Mouse (Mus musculus) limb, embryonic 15.5 days (tissue): Measurements from ENCODE around the gene Ctrl. TPM values are rescaled to one million over a fixed set of nuclear protein-coding genes. Genes with fewer than 3 reads are reported as not detected.
A peak's percentile ranks its signal among the peaks of the same experiment; 100 is the strongest.

Experiments used
- ATAC-seq: fragments of 200-750 bp; cut with Nextera tagmentation; 2 replicates; pipeline ENCODE4 v1.8.0; 2017; ENCODE audit warnings: low read depth, moderate TSS enrichment; ENCODE audit not compliant: insufficient number of reproducible peaks, low FRiP score, low TSS enrichment
- H3K27ac ChIP-seq: fragments of 300-500 bp; sonication (generic); 2 replicates; pipeline ENCODE4 v1.5.1; 2015; ENCODE audit warnings: moderate library complexity, mild to moderate bottlenecking, inconsistent platforms
- H3K27me3 ChIP-seq: fragments of 300-500 bp; sonication (generic); 2 replicates; pipeline ENCODE4 v1.6.1; 2015; ENCODE audit warnings: inconsistent platforms
- H3K36me3 ChIP-seq: fragments of 300-500 bp; sonication (generic); 2 replicates; pipeline ENCODE4 v1.6.1; 2015; ENCODE audit warnings: inconsistent platforms
- H3K4me1 ChIP-seq: fragments of 300-500 bp; sonication (generic); 2 replicates; pipeline ENCODE4 v1.6.1; 2015; ENCODE audit warnings: inconsistent platforms
- H3K4me2 ChIP-seq: fragments of 300-500 bp; sonication (generic); 2 replicates; pipeline ENCODE4 v1.6.1; 2015; ENCODE audit warnings: mild to moderate bottlenecking, inconsistent platforms
- H3K4me3 ChIP-seq: fragments of 300-500 bp; sonication (generic); 2 replicates; pipeline ENCODE4 v1.5.1; 2015; ENCODE audit warnings: mild to moderate bottlenecking, inconsistent platforms
- H3K9ac ChIP-seq: fragments of 300-500 bp; sonication (generic); 2 replicates; pipeline ENCODE4 v1.6.1; 2015; ENCODE audit warnings: inconsistent platforms
- H3K9me3 ChIP-seq: fragments of 300-500 bp; sonication (generic); 2 replicates; pipeline ENCODE4 v1.6.1; 2016; ENCODE audit warnings: inconsistent platforms
- WGBS: fragments of 180-500 bp; shearing (Covaris S2); methylation state at CpG from one replicate; pipeline ENCODE4 v1.1.7; 2015; 5-methylcytosine and 5-hydroxymethylcytosine counted together
- microRNA-seq: library from miRNA; unstranded; fragments of <30 nt; microRNA quantifications from one replicate; pipeline ENCODE4, GENCODE M21; 2016
- polyA plus RNA-seq: library from polyadenylated mRNA; unstranded; fragments of >200 nt; fragmentation: Nextera tagmentation; extraction: Ambion mirVana; gene quantifications from 2 replicates; pipeline ENCODE4 v1.2.1, GENCODE M21; 2015

Gene Ctrl
- polyA plus RNA-seq, 1 experiment from 2014 or later = 0.96 TPM

- WGBS = 9% methylated on average over 11 of the region's 11 CpGs
- H3K36me3 ChIP-seq = peaks cover 70% of the 10 kb centered on the region
- peaks cover 5% of the 10 kb centered on the region for H3K4me1 ChIP-seq
- ATAC-seq = 0 out of 2 replicates have a peak, but pooled peaks have one; percentile 47
- no peaks in the 10 kb centered on the region for H3K9me3 ChIP-seq
- H3K4me2 ChIP-seq = peak within 1 kb of the TSS; percentile 34
- no peak within 1 kb of the TSS for H3K27ac ChIP-seq
- H3K27me3 ChIP-seq = no peaks in the 10 kb centered on the region
- no peak within 1 kb of the TSS for H3K9ac ChIP-seq
- H3K4me3 ChIP-seq = no peak within 1 kb of the TSS
These were observed 40.3 kb downstream of the Ctrl start, which contains the start of gene Nrn1l for GRCm38 (mm10) chr8:105893339-105893738. Nrn1l (plus strand) TSS chr8:105893567.

- Histone ChIP-seq H3K27ac (no peak overlapping the region), H3K27me3 (no peaks in the 10 kb centered on the region), H3K36me3 (peaks cover 79% of the 10 kb centered on the region), H3K4me2 (no peak overlapping the region), H3K9ac (no peak overlapping the region), H3K4me3 (no peak overlapping the region), H3K9me3 (no peaks in the 10 kb centered on the region), H3K4me1 (peaks cover 5% of the 10 kb centered on the region)
- no peak; the same call in 1 of the 2 replicates for ATAC-seq
- WGBS = 84% methylated on average over 6 of the region's 6 CpGs
These were observed 41.2 kb downstream of the Ctrl start for GRCm38 (mm10) chr8:105892432-105892831.

- 84% methylated on average over 6 of the region's 6 CpGs for WGBS
- no peak overlapping the region for H3K9ac ChIP-seq
- no peak for ATAC-seq
These were observed 42.8 kb downstream of the Ctrl start for GRCm38 (mm10) chr8:105890870-105891269.

GRCm38 (mm10) chr8:105889756-105890465 lies 43.8 kb downstream of the Ctrl start:
- H3K4me3 ChIP-seq = no peak overlapping the region
- peaks cover 96% of the 10 kb centered on the region for H3K36me3 ChIP-seq
- H3K9me3 ChIP-seq = no peaks in the 10 kb centered on the region
- WGBS = 89% methylated on average over 12 of the region's 12 CpGs
- H3K27me3 ChIP-seq = no peaks in the 10 kb centered on the region
- H3K4me2 ChIP-seq = no peak overlapping the region
- no peak overlapping the region for H3K9ac ChIP-seq
- peaks cover 5% of the 10 kb centered on the region for H3K4me1 ChIP-seq
- no peak overlapping the region for H3K27ac ChIP-seq
- no peak for ATAC-seq

More at GRCm38 (mm10) chr8:105890870-105891269, 42.8 kb downstream of the Ctrl start:
- no peak overlapping the region for H3K4me2 ChIP-seq
- H3K4me1 ChIP-seq = peaks cover 5% of the 10 kb centered on the region
- no peaks in the 10 kb centered on the region for H3K9me3 ChIP-seq
- no peak overlapping the region for H3K4me3 ChIP-seq
- H3K36me3 ChIP-seq = peaks cover 93% of the 10 kb centered on the region
- no peaks in the 10 kb centered on the region for H3K27me3 ChIP-seq
- H3K27ac ChIP-seq = no peak overlapping the region

Small RNA genes within 50 kb of the gene (microRNA-seq; reads per million reads assigned to microRNA genes)
- not detected for gene Mir7074

Other genes with a start within 250 kb of the Ctrl start
- 0.47 and 0.58 TPM in 2 replicates for gene Carmil2, start 247.6 kb downstream of the Ctrl start, polyA plus RNA-seq
- 62.6 and 63.2 TPM in 2 replicates for gene Acd, start 232.8 kb downstream of the Ctrl start, polyA plus RNA-seq
- gene Pard6a, start 232.7 kb downstream of the Ctrl start, polyA plus RNA-seq = 15.2 and 17.5 TPM in 2 replicates
- 0.12 TPM in 1 of 2 replicates, not detected in the other for gene 4933405L10Rik, start 226.2 kb downstream of the Ctrl start, polyA plus RNA-seq
- gene Enkd1, start 225.7 kb downstream of the Ctrl start, polyA plus RNA-seq = 21.7 and 23.0 TPM in 2 replicates
- gene Gfod2, start 175.2 kb downstream of the Ctrl start, polyA plus RNA-seq = 20.1 and 22.1 TPM in 2 replicates
- 11.1 and 11.7 TPM in 2 replicates for gene Ranbp10, start 106.5 kb downstream of the Ctrl start, polyA plus RNA-seq
- gene Tsnaxip1, start 106.1 kb downstream of the Ctrl start, polyA plus RNA-seq = 0.28 and 0.47 TPM in 2 replicates
- 42.3 and 44.7 TPM in 2 replicates for gene Cenpt, start 80.6 kb downstream of the Ctrl start, polyA plus RNA-seq
- 71.2 and 73.0 TPM in 2 replicates for gene Thap11, start 78.7 kb downstream of the Ctrl start, polyA plus RNA-seq
- gene Nutf2, start 73.3 kb downstream of the Ctrl start, polyA plus RNA-seq = 195 and 202 TPM in 2 replicates
- gene Edc4, start 53.0 kb downstream of the Ctrl start, polyA plus RNA-seq = 47.3 and 49.5 TPM in 2 replicates
- gene Nrn1l, start 40.3 kb downstream of the Ctrl start, polyA plus RNA-seq = 0.26 and 0.41 TPM in 2 replicates
- gene Pskh1, start 33.4 kb downstream of the Ctrl start, polyA plus RNA-seq = 36.1 and 38.6 TPM in 2 replicates
- 30.0 and 30.7 TPM in 2 replicates for gene Psmb10, start 4.6 kb upstream of the Ctrl start, polyA plus RNA-seq
- 3.1 and 3.2 TPM in 2 replicates for gene Lcat, start 9.5 kb upstream of the Ctrl start, polyA plus RNA-seq
- gene Slc12a4, start 32.2 kb upstream of the Ctrl start, polyA plus RNA-seq = 57.6 and 62.7 TPM in 2 replicates
- gene Dpep3, start 45.6 kb upstream of the Ctrl start, polyA plus RNA-seq = not detected in 2 replicates
- gene Dus2, start 57.5 kb upstream of the Ctrl start, polyA plus RNA-seq = 22.3 and 25.2 TPM in 2 replicates
- not detected in 2 replicates for gene Dpep2nb, start 72.1 kb upstream of the Ctrl start, polyA plus RNA-seq
- gene Ddx28, start 78.0 kb upstream of the Ctrl start, polyA plus RNA-seq = 18.4 and 19.0 TPM in 2 replicates
- gene Nfatc3, start 125.0 kb upstream of the Ctrl start, polyA plus RNA-seq = 5.7 and 6.9 TPM in 2 replicates
- gene Esrp2, start 203.1 kb upstream of the Ctrl start, polyA plus RNA-seq = 57.6 and 58.3 TPM in 2 replicates
- gene Pla2g15, start 216.5 kb upstream of the Ctrl start, polyA plus RNA-seq = 17.9 and 19.9 TPM in 2 replicates
- 36.5 and 41.0 TPM in 2 replicates for gene Slc7a6, start 235.0 kb upstream of the Ctrl start, polyA plus RNA-seq